Mouse (Mus musculus): ENCODE results near the gene Inpp4b. TPM values are rescaled to one million over a fixed set of nuclear protein-coding genes. Genes with fewer than 3 reads are reported as not detected.

The Inpp4b gene
- polyA plus RNA-seq, 1 experiment from 2014 or later = 9.8 TPM

GRCm38 (mm10) chr8:81483834-81484233, 141.5 kb downstream of the Inpp4b start:
- H3K27me3 ChIP-seq = no peaks in the 10 kb centered on the region
- ATAC-seq (replicated peaks; ENCODE audit: low FRiP score) = no peak
- H3K4me1 ChIP-seq = no peaks in the 10 kb centered on the region
- H3K4me3 ChIP-seq (replicated peaks) = no peak overlapping the region
- H3K27ac ChIP-seq = no peak overlapping the region
- no peak overlapping the region for H3K9ac ChIP-seq
- no peaks in the 10 kb centered on the region for H3K9me3 ChIP-seq (replicated peaks)
- H3K4me2 ChIP-seq = no peak overlapping the region
- no peaks in the 10 kb centered on the region for H3K36me3 ChIP-seq
- 87% methylated on average over 1 of the region's 1 CpGs for WGBS

GRCm38 (mm10) chr8:81485626-81486025, 143.3 kb downstream of the Inpp4b start:
- Histone ChIP-seq H3K9me3 (replicated peaks) (no peaks in the 10 kb centered on the region), H3K9ac (no peak overlapping the region), H3K4me1 (peaks cover 9% of the 10 kb centered on the region), H3K36me3 (no peaks in the 10 kb centered on the region), H3K27ac (no peak overlapping the region), H3K4me2 (no peak overlapping the region), H3K4me3 (replicated peaks) (no peak overlapping the region), H3K27me3 (no peaks in the 10 kb centered on the region)
- 71% methylated on average over 1 of the region's 1 CpGs for WGBS
- ATAC-seq (replicated peaks; ENCODE audit: low FRiP score) = no peak

GRCm38 (mm10) chr8:81489894-81490661, 147.7 kb downstream of the Inpp4b start:
- Histone ChIP-seq H3K4me3 (replicated peaks) (no peak overlapping the region), H3K4me2 (no peak overlapping the region), H3K9me3 (replicated peaks) (no peaks in the 10 kb centered on the region), H3K27me3 (no peaks in the 10 kb centered on the region), H3K36me3 (no peaks in the 10 kb centered on the region), H3K27ac (peak overlapping the region; percentile 84), H3K9ac (no peak overlapping the region), H3K4me1 (peaks cover 16% of the 10 kb centered on the region)
- peak; percentile 89 for ATAC-seq (replicated peaks; ENCODE audit: low FRiP score)
- 61% methylated on average over 2 of the region's 2 CpGs for WGBS

GRCm38 (mm10) chr8:81491097-81491705, 148.8 kb downstream of the Inpp4b start:
- Histone ChIP-seq H3K9me3 (replicated peaks) (no peaks in the 10 kb centered on the region), H3K4me2 (no peak overlapping the region), H3K4me3 (replicated peaks) (no peak overlapping the region), H3K4me1 (peaks cover 16% of the 10 kb centered on the region), H3K27ac (peak overlapping the region; percentile 84), H3K27me3 (no peaks in the 10 kb centered on the region), H3K36me3 (no peaks in the 10 kb centered on the region), H3K9ac (no peak overlapping the region)
- 19% methylated on average over 2 of the region's 2 CpGs for WGBS
- ATAC-seq (replicated peaks; ENCODE audit: low FRiP score) = peak; percentile 67

GRCm38 (mm10) chr8:81491706-81492204, 149.4 kb downstream of the Inpp4b start:
- no peak overlapping the region for H3K4me2 ChIP-seq
- H3K9ac ChIP-seq = no peak overlapping the region
- peaks cover 16% of the 10 kb centered on the region for H3K4me1 ChIP-seq
- no peak for ATAC-seq (replicated peaks; ENCODE audit: low FRiP score)
- no peaks in the 10 kb centered on the region for H3K27me3 ChIP-seq
- H3K9me3 ChIP-seq (replicated peaks) = no peaks in the 10 kb centered on the region
- no peak overlapping the region for H3K27ac ChIP-seq
- H3K36me3 ChIP-seq = no peaks in the 10 kb centered on the region
- 76% methylated on average over 3 of the region's 3 CpGs for WGBS
- H3K4me3 ChIP-seq (replicated peaks) = no peak overlapping the region

- 84% methylated on average over 2 of the region's 2 CpGs for WGBS
- no peak for ATAC-seq (replicated peaks; ENCODE audit: low FRiP score)
- H3K4me2 ChIP-seq = no peak overlapping the region
- H3K27me3 ChIP-seq = no peaks in the 10 kb centered on the region
- H3K4me3 ChIP-seq (replicated peaks) = no peak overlapping the region
- peaks cover 14% of the 10 kb centered on the region for H3K4me1 ChIP-seq
- no peak overlapping the region for H3K27ac ChIP-seq
- no peaks in the 10 kb centered on the region for H3K9me3 ChIP-seq (replicated peaks)
- no peak overlapping the region for H3K9ac ChIP-seq
- no peaks in the 10 kb centered on the region for H3K36me3 ChIP-seq
Measured at GRCm38 (mm10) chr8:81494823-81495222, 152.5 kb downstream of the Inpp4b start.

GRCm38 (mm10) chr8:81497646-81498045, 155.3 kb downstream of the Inpp4b start:
- Histone ChIP-seq H3K36me3 (no peaks in the 10 kb centered on the region), H3K4me1 (no peaks in the 10 kb centered on the region), H3K9ac (no peak overlapping the region), H3K4me3 (replicated peaks) (no peak overlapping the region), H3K4me2 (no peak overlapping the region), H3K9me3 (replicated peaks) (no peaks in the 10 kb centered on the region), H3K27ac (no peak overlapping the region), H3K27me3 (no peaks in the 10 kb centered on the region)
- 92% methylated on average over 2 of the region's 2 CpGs for WGBS
- ATAC-seq (replicated peaks; ENCODE audit: low FRiP score) = no peak

GRCm38 (mm10) chr8:81502216-81502615, 159.9 kb downstream of the Inpp4b start:
- Histone ChIP-seq H3K4me2 (no peak overlapping the region), H3K9ac (no peak overlapping the region), H3K4me3 (replicated peaks) (no peak overlapping the region), H3K4me1 (no peaks in the 10 kb centered on the region), H3K9me3 (replicated peaks) (no peaks in the 10 kb centered on the region), H3K36me3 (no peaks in the 10 kb centered on the region), H3K27ac (no peak overlapping the region), H3K27me3 (no peaks in the 10 kb centered on the region)
- WGBS = 80% methylated on average over 2 of the region's 2 CpGs
- no peak for ATAC-seq (replicated peaks; ENCODE audit: low FRiP score)

- H3K27me3 ChIP-seq = no peaks in the 10 kb centered on the region
- no peaks in the 10 kb centered on the region for H3K4me1 ChIP-seq
- no peaks in the 10 kb centered on the region for H3K9me3 ChIP-seq (replicated peaks)
- WGBS = 84% methylated on average over 2 of the region's 2 CpGs
- H3K4me3 ChIP-seq (replicated peaks) = no peak overlapping the region
- no peak overlapping the region for H3K4me2 ChIP-seq
- H3K36me3 ChIP-seq = no peaks in the 10 kb centered on the region
- H3K27ac ChIP-seq = no peak overlapping the region
- no peak overlapping the region for H3K9ac ChIP-seq
- ATAC-seq (replicated peaks; ENCODE audit: low FRiP score) = no peak
Measured at GRCm38 (mm10) chr8:81502982-81503381, 160.6 kb downstream of the Inpp4b start.

GRCm38 (mm10) chr8:81512826-81513225, 170.5 kb downstream of the Inpp4b start:
- Histone ChIP-seq H3K27ac (no peak overlapping the region), H3K9ac (no peak overlapping the region), H3K36me3 (no peaks in the 10 kb centered on the region), H3K9me3 (replicated peaks) (no peaks in the 10 kb centered on the region), H3K4me1 (no peaks in the 10 kb centered on the region), H3K27me3 (no peaks in the 10 kb centered on the region), H3K4me3 (replicated peaks) (no peak overlapping the region), H3K4me2 (no peak overlapping the region)
- no peak for ATAC-seq (replicated peaks; ENCODE audit: low FRiP score)

- Histone ChIP-seq H3K4me1 (no peaks in the 10 kb centered on the region), H3K27ac (no peak overlapping the region), H3K4me2 (no peak overlapping the region), H3K27me3 (no peaks in the 10 kb centered on the region), H3K9ac (no peak overlapping the region), H3K4me3 (replicated peaks) (no peak overlapping the region), H3K9me3 (replicated peaks) (no peaks in the 10 kb centered on the region), H3K36me3 (no peaks in the 10 kb centered on the region)
- ATAC-seq (replicated peaks; ENCODE audit: low FRiP score) = no peak
Measured at GRCm38 (mm10) chr8:81514425-81514824, 172.1 kb downstream of the Inpp4b start.

GRCm38 (mm10) chr8:81522085-81522484, 179.7 kb downstream of the Inpp4b start:
- H3K9me3 ChIP-seq (replicated peaks) = no peaks in the 10 kb centered on the region
- H3K36me3 ChIP-seq = no peaks in the 10 kb centered on the region
- no peak overlapping the region for H3K9ac ChIP-seq
- 89% methylated on average over 2 of the region's 2 CpGs for WGBS
- H3K27ac ChIP-seq = no peak overlapping the region
- H3K4me2 ChIP-seq = no peak overlapping the region
- no peaks in the 10 kb centered on the region for H3K4me1 ChIP-seq
- H3K27me3 ChIP-seq = no peaks in the 10 kb centered on the region
- ATAC-seq (replicated peaks; ENCODE audit: low FRiP score) = no peak
- no peak overlapping the region for H3K4me3 ChIP-seq (replicated peaks)

Measured in kidney, embryonic 15.5 days (tissue).